Mouse (Mus musculus) MEL (cell line): ENCODE data around the gene Dock3. TPM values are rescaled to one million over a fixed set of nuclear protein-coding genes. Genes with fewer than 3 reads are reported as not detected.

Source experiments
- DNase-seq: peaks from one replicate; pipeline ENCODE4 v3.0.0; 2011; ENCODE audit warnings: low read depth, low spot score
- H3K27ac ChIP-seq: 2 replicates; pipeline ENCODE4 v1.5.1; 2012; ENCODE audit warnings: low read depth, mild to moderate bottlenecking, control low read depth, low read length, moderate library complexity; ENCODE audit not compliant: control insufficient read depth
- H3K27me3 ChIP-seq, 2 experiments: fragments of 150-350 bp in 1 of 2; sonication (generic) in 1 of 2; 2 replicates each; pipeline ENCODE4 v1.6.1; 2012; ENCODE audit warnings: low read length in 2 of 2, mild to moderate bottlenecking in 2 of 2, improper control_type of control experiment in 1 of 2, moderate library complexity in 1 of 2; ENCODE audit not compliant: insufficient read depth in 2 of 2, control insufficient read depth in 1 of 2
- H3K36me3 ChIP-seq, 2 experiments: 2 replicates each; pipeline ENCODE4 v1.6.1; 2012 to 2014; ENCODE audit warnings: low read length in 2 of 2, improper control_type of control experiment in 1 of 2, inconsistent platforms in 1 of 2, mild to moderate bottlenecking in 1 of 2; ENCODE audit not compliant: insufficient read depth in 2 of 2, control insufficient read depth in 1 of 2
- H3K4me1 ChIP-seq, 2 experiments: fragments of 150-350 bp in 1 of 2; sonication (generic) in 1 of 2; 2 replicates each; pipeline ENCODE4 v1.6.1; 2012; ENCODE audit warnings: low read length in 2 of 2, improper control_type of control experiment in 1 of 2, mild to moderate bottlenecking in 1 of 2; ENCODE audit not compliant: insufficient read depth in 2 of 2, control insufficient read depth in 1 of 2
- H3K4me3 ChIP-seq, 2 experiments: fragments of 150-350 bp in 1 of 2; sonication (generic) in 1 of 2; 2 replicates each; pipeline ENCODE4 v1.5.1; 2012; ENCODE audit warnings: low read depth in 2 of 2, low read length in 2 of 2, mild to moderate bottlenecking in 2 of 2, moderate library complexity in 2 of 2, control low read depth in 1 of 2, improper control_type of control experiment in 1 of 2; ENCODE audit not compliant: control insufficient read depth in 1 of 2, insufficient read depth in 1 of 2
- H3K79me2 ChIP-seq: 2 replicates; pipeline ENCODE4 v1.6.1; 2012; ENCODE audit warnings: mild to moderate bottlenecking, low read length, moderate library complexity; ENCODE audit not compliant: control insufficient read depth, poor library complexity, insufficient read depth
- H3K9ac ChIP-seq: 2 replicates; pipeline ENCODE4 v1.6.1; 2012; ENCODE audit warnings: low read depth, mild to moderate bottlenecking, control low read depth, low read length, moderate library complexity; ENCODE audit not compliant: control insufficient read depth, poor library complexity, severe bottlenecking
- H3K9me3 ChIP-seq: fragments of 150-350 bp; sonication (generic); replicated peaks from 2 replicates; pipeline ENCODE4 v1.6.1; 2012; ENCODE audit warnings: mild to moderate bottlenecking, low read length, improper control_type of control experiment, moderate library complexity; ENCODE audit not compliant: insufficient read depth
- CHD1 ChIP-seq: IDR thresholded peaks from 2 replicates; pipeline ENCODE4 v1.6.1; 2012; ENCODE audit warnings: low read depth, mild to moderate bottlenecking, inconsistent platforms, low read length, improper control_type of control experiment
- CHD2 ChIP-seq: IDR thresholded peaks from 2 replicates; pipeline ENCODE4 v1.6.1; 2011; ENCODE audit warnings: low read length, improper control_type of control experiment
- CTCF ChIP-seq, 3 experiments: IDR thresholded peaks in 2 of 3; conservative IDR thresholded peaks in 1 of 3; 2 replicates each; pipeline ENCODE4 v1.5.1; 2011 to 2012; ENCODE audit warnings: low read length in 3 of 3, low read depth in 2 of 3, mild to moderate bottlenecking in 2 of 3, improper control_type of control experiment in 1 of 3, inconsistent platforms in 1 of 3, mixed read lengths in 1 of 3, moderate library complexity in 1 of 3; ENCODE audit not compliant: control insufficient read depth in 1 of 3, insufficient read depth in 1 of 3, poor library complexity in 1 of 3, severe bottlenecking in 1 of 3
- GATA1 ChIP-seq: IDR thresholded peaks from 2 replicates; pipeline ENCODE4 v1.6.1; 2011; ENCODE audit warnings: low read depth, low read length, improper control_type of control experiment
- MAFK ChIP-seq: IDR thresholded peaks from 2 replicates; pipeline ENCODE4 v1.6.1; 2011; ENCODE audit warnings: low read depth, mild to moderate bottlenecking, low read length, improper control_type of control experiment, borderline replicate concordance
- MAX ChIP-seq: IDR thresholded peaks from 2 replicates; pipeline ENCODE4 v1.6.1; 2011; ENCODE audit warnings: low read length, improper control_type of control experiment
- MEF2A ChIP-seq: IDR thresholded peaks from 2 replicates; pipeline ENCODE4 v1.6.1; 2014; ENCODE audit warnings: low read depth, mild to moderate bottlenecking, inconsistent platforms, low read length, improper control_type of control experiment; ENCODE audit not compliant: poor library complexity, insufficient replicate concordance, severe bottlenecking; ENCODE audit errors: extremely low read depth
- MXI1 ChIP-seq: IDR thresholded peaks from 2 replicates; pipeline ENCODE4 v1.6.1; 2011; ENCODE audit warnings: mild to moderate bottlenecking, low read depth, low read length, improper control_type of control experiment
- MYB ChIP-seq: IDR thresholded peaks from 2 replicates; pipeline ENCODE4 v1.6.1; 2011; ENCODE audit warnings: mild to moderate bottlenecking, low read depth, low read length, improper control_type of control experiment
- NELFE ChIP-seq: IDR thresholded peaks from 2 replicates; pipeline ENCODE4 v1.6.1; 2011; ENCODE audit warnings: low read depth, low read length, improper control_type of control experiment
- POLR2A ChIP-seq, 2 experiments: IDR thresholded peaks; 2 replicates each; pipeline ENCODE4 v1.6.1; 2011 to 2012; ENCODE audit warnings: low read length in 2 of 2, mild to moderate bottlenecking in 2 of 2, control low read depth in 1 of 2, improper control_type of control experiment in 1 of 2, low read depth in 1 of 2, moderate library complexity in 1 of 2; ENCODE audit not compliant: control insufficient read depth in 1 of 2, insufficient read depth in 1 of 2, poor library complexity in 1 of 2
- POLR2AphosphoS2 ChIP-seq: IDR thresholded peaks from 2 replicates; pipeline ENCODE4 v1.6.1; 2011; ENCODE audit warnings: low read length, improper control_type of control experiment
- POLR2AphosphoS5 ChIP-seq: IDR thresholded peaks from 2 replicates; pipeline ENCODE4 v1.6.1; 2012; ENCODE audit warnings: low read depth, borderline replicate concordance, mild to moderate bottlenecking, inconsistent platforms, low read length, moderate library complexity, mixed read lengths
- RAD21 ChIP-seq: IDR thresholded peaks from 2 replicates; pipeline ENCODE4 v1.6.1; 2011; ENCODE audit warnings: mild to moderate bottlenecking, low read depth, low read length, improper control_type of control experiment
- RCOR1 ChIP-seq: IDR thresholded peaks from 2 replicates; pipeline ENCODE4 v1.6.1; 2012; ENCODE audit warnings: low read depth, mild to moderate bottlenecking, inconsistent platforms, low read length, improper control_type of control experiment
- SIN3A ChIP-seq: IDR thresholded peaks from 2 replicates; pipeline ENCODE4 v1.6.1; 2012; ENCODE audit warnings: low read length, improper control_type of control experiment, inconsistent platforms
- SMC3 ChIP-seq: IDR thresholded peaks from 2 replicates; pipeline ENCODE4 v1.6.1; 2011; ENCODE audit warnings: low read depth, low read length, improper control_type of control experiment
- TBP ChIP-seq: IDR thresholded peaks from 2 replicates; pipeline ENCODE4 v1.8.0; 2011; ENCODE audit warnings: low read depth, low read length, improper control_type of control experiment
- UBTF ChIP-seq: IDR thresholded peaks from 2 replicates; pipeline ENCODE4 v1.6.1; 2012; ENCODE audit warnings: low read depth, mild to moderate bottlenecking, inconsistent platforms, low read length, improper control_type of control experiment, moderate library complexity, borderline replicate concordance; ENCODE audit not compliant: insufficient read depth
- USF1 ChIP-seq: IDR thresholded peaks from 2 replicates; pipeline ENCODE4 v1.6.1; 2014; ENCODE audit warnings: low read depth, mild to moderate bottlenecking, inconsistent platforms, low read length, improper control_type of control experiment, moderate library complexity
- USF2 ChIP-seq, 2 experiments: IDR thresholded peaks; 2 replicates each; pipeline ENCODE4 v1.6.1; 2011 to 2012; ENCODE audit warnings: improper control_type of control experiment in 2 of 2, low read length in 2 of 2, borderline replicate concordance in 1 of 2, inconsistent platforms in 1 of 2, low read depth in 1 of 2, mild to moderate bottlenecking in 1 of 2; ENCODE audit not compliant: insufficient read depth in 1 of 2
- ZC3H11A ChIP-seq: IDR thresholded peaks from 2 replicates; pipeline ENCODE4 v1.6.1; 2012; ENCODE audit warnings: low read depth, mild to moderate bottlenecking, inconsistent platforms, low read length, improper control_type of control experiment
- ZKSCAN1 ChIP-seq: IDR thresholded peaks from 2 replicates; pipeline ENCODE4 v1.6.1; 2012; ENCODE audit warnings: low read depth, mild to moderate bottlenecking, inconsistent platforms, low read length, improper control_type of control experiment, moderate library complexity
- ZMIZ1 ChIP-seq: IDR thresholded peaks from 2 replicates; pipeline ENCODE4 v1.6.1; 2012; ENCODE audit warnings: low read depth, mild to moderate bottlenecking, inconsistent platforms, low read length, improper control_type of control experiment, moderate library complexity
- polyA plus RNA-seq, 2 experiments: library from polyadenylated mRNA; stranded (reverse) in 1 of 2; unstranded in 1 of 2; fragments of >175 nt in 1 of 2; fragments of >200 nt in 1 of 2; gene quantifications; 2 replicates each; pipeline versions ENCODE4 v1.2.1 to v1.2.4; 2012; ENCODE audit warnings: low replicate concordance in 2 of 2, low read depth in 1 of 2; ENCODE audit not compliant: insufficient read length in 2 of 2, insufficient read depth in 1 of 2, missing spikeins in 1 of 2
- total RNA-seq: library from RNA; depleted of rRNA; stranded (reverse); fragments of 300-350 nt; gene quantifications from 2 replicates; pipeline ENCODE4 v1.2.3, GENCODE M21; 2012

Gene Dock3
- total and polyA plus RNA-seq, 3 experiments: 0.03 to 0.08 TPM; not detected in 1

DNA sequence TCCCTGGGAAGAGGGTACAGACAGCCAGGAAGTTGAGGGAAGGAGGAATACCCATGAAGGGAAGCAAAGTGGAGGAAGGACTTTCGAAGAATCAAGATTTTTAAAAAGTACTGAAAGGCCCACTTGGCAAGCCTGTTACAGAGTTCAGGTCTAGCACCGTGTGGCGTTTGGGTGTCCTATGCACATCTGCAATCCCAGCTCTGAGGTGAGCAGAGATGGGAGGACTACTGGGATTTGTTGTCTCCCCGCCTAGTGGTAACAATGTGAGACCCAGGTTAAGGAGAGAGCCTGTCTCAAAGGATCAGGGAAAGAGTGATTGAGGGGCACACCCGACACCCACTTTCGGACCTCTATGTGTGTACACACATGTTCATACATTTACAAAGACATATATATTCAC, 316.8 kb downstream of the Dock3 start:
- H3K36me3 ChIP-seq: no peaks in the 10 kb centered on the region; a peak in 1 of 4 replicates
- H3K4me3 ChIP-seq: no peak overlapping the region
- no peaks in the 10 kb centered on the region for H3K79me2 ChIP-seq
- DNase-seq: no peak
- H3K9me3 ChIP-seq: no peaks in the 10 kb centered on the region
- H3K4me1 ChIP-seq: peaks cover 0 to 3% of the 10 kb centered on the region in 2 experiments; a peak in 1 of 4 replicates
- H3K9ac ChIP-seq: no peak overlapping the region
- no peak for TF ChIP-seq USF1
- TF ChIP-seq TBP: no peak
- TF ChIP-seq ZMIZ1: no peak
- no peak for TF ChIP-seq CHD2
- no peak for TF ChIP-seq NELFE
- TF ChIP-seq MEF2A: no peak
- TF ChIP-seq RAD21: no peak
- TF ChIP-seq MAX: no peak
- no peak for TF ChIP-seq MAFK
- TF ChIP-seq GATA1: no peak
- TF ChIP-seq SIN3A: no peak
- TF ChIP-seq POLR2AphosphoS2: no peak
- no peak for TF ChIP-seq UBTF
- no peak for TF ChIP-seq MYB
- no peak for TF ChIP-seq POLR2AphosphoS5
- no peak for TF ChIP-seq CHD1
- no peak for TF ChIP-seq ZKSCAN1
- no peak for TF ChIP-seq MXI1
- TF ChIP-seq RCOR1: no peak
- no peak for TF ChIP-seq USF2 (IDR thresholded peaks at IDR 0.05; ENCODE audit: borderline replicate concordance in 1 of 2, insufficient read depth in 1 of 2, low read depth in 1 of 2, low read length in 2 of 2)
- no peak overlapping the region for H3K27ac ChIP-seq
- H3K27me3 ChIP-seq: peaks cover 0 to 5% of the 10 kb centered on the region in 2 experiments; a peak in 2 of 4 replicates

DNA sequence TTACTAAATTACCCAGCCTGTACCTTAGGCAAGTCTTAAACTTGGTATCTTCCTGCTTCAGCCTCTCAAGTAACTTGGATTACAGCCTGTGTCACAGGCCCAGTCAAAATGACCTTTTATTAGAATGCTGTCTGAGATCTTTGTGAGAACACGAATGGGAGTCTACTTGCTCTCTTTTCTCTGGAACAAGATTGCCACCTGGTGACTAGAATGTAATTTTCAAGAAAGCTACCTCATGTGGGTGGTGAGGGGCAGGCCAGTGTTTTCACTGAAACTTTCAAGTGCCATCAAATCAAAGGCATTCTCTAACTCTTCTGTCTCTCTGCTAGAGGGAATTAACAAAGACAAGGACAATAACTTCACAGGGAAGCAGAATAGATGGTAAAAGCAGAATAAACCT, 317.9 kb downstream of the Dock3 start:
- Histone ChIP-seq H3K4me1 (peaks cover 0 to 3% of the 10 kb centered on the region in 2 experiments; a peak in 1 of 4 replicates), H3K9me3 (no peaks in the 10 kb centered on the region), H3K36me3 (no peaks in the 10 kb centered on the region; a peak in 1 of 4 replicates), H3K9ac (no peak overlapping the region), H3K79me2 (no peaks in the 10 kb centered on the region), H3K4me3 (no peak overlapping the region), H3K27me3 (peaks cover 0 to 5% of the 10 kb centered on the region in 2 experiments; a peak in 2 of 4 replicates), H3K27ac (no peak overlapping the region)
- TF ChIP-seq MYB: no peak
- peak in 1 of 3 experiments; percentile 43; a peak in 2 of 6 replicates for TF ChIP-seq CTCF (IDR thresholded peaks at IDR 0.05 in 2 of 3, conservative IDR thresholded peaks at IDR 0.05 in 1 of 3; ENCODE audit: control insufficient read depth in 1 of 3, insufficient read depth in 1 of 3, low read depth in 2 of 3, low read length in 3 of 3, poor library complexity in 1 of 3, severe bottlenecking in 1 of 3)
- peak; percentile 25; the same call in 1 of the 2 replicates for TF ChIP-seq ZC3H11A
- TF ChIP-seq RAD21: peak; percentile 47
- peak; percentile 37 for TF ChIP-seq SMC3
- TF ChIP-seq POLR2A (IDR thresholded peaks at IDR 0.05; ENCODE audit: control insufficient read depth in 1 of 2, insufficient read depth in 1 of 2, low read depth in 1 of 2, low read length in 2 of 2, poor library complexity in 1 of 2): no peak
- no peak for DNase-seq
